Mouse (Mus musculus) forebrain, embryonic 15.5 days (tissue): ENCODE results near the gene Tmtc4. TPM values are rescaled to one million over a fixed set of nuclear protein-coding genes. Genes with fewer than 3 reads are reported as not detected.

Experiments used
- ATAC-seq: fragments of 200-750 bp; cut with Nextera tagmentation; replicated peaks from 2 replicates; pipeline ENCODE4 v1.8.0; 2017; ENCODE audit warnings: mild to moderate bottlenecking, moderate TSS enrichment, moderate library complexity
- H3K27ac ChIP-seq: fragments of 300-500 bp; sonication (generic); replicated peaks from 2 replicates; pipeline ENCODE4 v1.5.1; 2015; ENCODE audit warnings: mild to moderate bottlenecking, inconsistent platforms
- H3K27me3 ChIP-seq: fragments of 300-500 bp; sonication (generic); 2 replicates; pipeline ENCODE4 v1.6.1; 2015; ENCODE audit warnings: inconsistent platforms
- H3K36me3 ChIP-seq: fragments of 300-500 bp; sonication (generic); 2 replicates; pipeline ENCODE4 v1.6.1; 2015; ENCODE audit warnings: mild to moderate bottlenecking, inconsistent platforms
- H3K4me1 ChIP-seq: fragments of 300-500 bp; sonication (generic); 2 replicates; pipeline ENCODE4 v1.6.1; 2015; ENCODE audit warnings: inconsistent platforms
- H3K4me2 ChIP-seq: fragments of 300-500 bp; sonication (generic); replicated peaks from 2 replicates; pipeline ENCODE4 v1.6.1; 2015; ENCODE audit warnings: mild to moderate bottlenecking, inconsistent platforms
- H3K4me3 ChIP-seq: fragments of 300-500 bp; sonication (generic); 2 replicates; pipeline ENCODE4 v1.5.1; 2015; ENCODE audit warnings: mild to moderate bottlenecking, inconsistent platforms
- H3K9ac ChIP-seq: fragments of 300-500 bp; sonication (generic); replicated peaks from 2 replicates; pipeline ENCODE4 v1.6.1; 2015; ENCODE audit warnings: mild to moderate bottlenecking, inconsistent platforms
- H3K9me3 ChIP-seq: fragments of 300-500 bp; sonication (generic); 2 replicates; pipeline ENCODE4 v1.6.1; 2016; ENCODE audit warnings: inconsistent platforms
- WGBS: fragments of 180-500 bp; shearing (Covaris S2); methylation state at CpG from one replicate; pipeline ENCODE4 v1.1.7; 2015; ENCODE audit warnings: mixed read lengths; 5-methylcytosine and 5-hydroxymethylcytosine counted together
- polyA plus RNA-seq: library from polyadenylated mRNA; unstranded; fragments of >200 nt; fragmentation: Nextera tagmentation; extraction: Ambion mirVana; gene quantifications from 2 replicates; pipeline ENCODE4 v1.2.1, GENCODE M21; 2015

The Tmtc4 gene
- 36.6 and 39.1 TPM in 2 replicates for polyA plus RNA-seq

DNA sequence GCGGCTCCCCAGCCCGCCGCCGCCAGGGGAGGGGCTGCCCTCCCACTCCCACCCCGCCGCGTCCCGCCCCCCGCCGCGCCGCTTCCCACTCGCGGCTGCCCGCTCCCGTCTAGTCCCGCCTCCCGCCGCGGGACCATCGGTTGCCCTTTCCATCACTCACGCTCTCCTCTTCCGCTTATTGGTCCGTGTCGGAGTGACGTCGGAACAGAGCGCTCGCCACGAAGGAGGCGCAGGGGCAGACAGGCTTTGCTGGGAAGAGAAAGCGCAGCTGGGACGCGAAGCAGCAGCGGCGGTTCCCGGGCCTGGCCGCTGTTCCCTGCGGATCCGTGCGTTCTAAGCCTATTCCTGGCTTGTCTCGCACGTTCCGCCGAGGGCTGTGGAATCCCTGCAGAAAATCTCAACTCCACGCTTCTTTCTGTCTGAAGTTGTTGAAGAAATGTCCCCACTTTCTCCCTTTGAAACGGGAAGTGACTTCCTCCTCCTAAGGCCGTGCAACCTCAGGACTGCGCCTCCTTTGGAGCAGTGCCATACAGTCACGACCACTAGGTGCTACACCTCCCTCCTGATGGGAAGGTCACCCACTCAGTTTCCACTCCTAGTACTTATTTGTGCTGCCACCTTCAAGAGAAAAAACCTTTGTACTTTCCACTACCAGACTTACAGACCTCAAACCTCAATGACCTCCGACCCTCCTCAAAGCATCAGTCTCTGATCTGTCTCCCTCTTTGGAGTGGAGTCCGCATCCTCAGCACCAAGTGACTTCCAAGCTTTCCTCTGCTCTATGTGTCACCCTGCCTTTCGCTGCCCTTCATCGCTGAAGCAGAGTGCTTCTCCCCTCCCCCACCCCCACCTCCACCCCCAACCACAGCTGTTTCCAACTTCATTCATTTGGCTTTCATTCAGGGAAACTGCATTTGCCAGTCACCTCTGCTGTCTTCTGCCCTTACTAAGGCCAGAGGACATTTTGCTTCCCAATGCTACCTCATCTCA is at the start of gene Tmtc4:
Gene Tmtc4 (minus strand): TSS at position 810 of the 990 bp plus-strand sequence.
- Histone ChIP-seq H3K36me3 (no peaks in the 10 kb centered on the region), H3K27me3 (0 out of 2 replicates have a peak, but pooled peaks cover 3% of the 10 kb centered on the region), H3K9me3 (no peaks in the 10 kb centered on the region), H3K4me3 (peak within 1 kb of the TSS; percentile 77), H3K9ac (peak within 1 kb of the TSS; percentile 77), H3K4me2 (peak within 1 kb of the TSS; percentile 84), H3K27ac (peak within 1 kb of the TSS; percentile 91), H3K4me1 (peaks cover 23% of the 10 kb centered on the region)
- ATAC-seq: peak; percentile 99
- WGBS: under 1% methylated on average over 47 of the region's 54 CpGs

DNA sequence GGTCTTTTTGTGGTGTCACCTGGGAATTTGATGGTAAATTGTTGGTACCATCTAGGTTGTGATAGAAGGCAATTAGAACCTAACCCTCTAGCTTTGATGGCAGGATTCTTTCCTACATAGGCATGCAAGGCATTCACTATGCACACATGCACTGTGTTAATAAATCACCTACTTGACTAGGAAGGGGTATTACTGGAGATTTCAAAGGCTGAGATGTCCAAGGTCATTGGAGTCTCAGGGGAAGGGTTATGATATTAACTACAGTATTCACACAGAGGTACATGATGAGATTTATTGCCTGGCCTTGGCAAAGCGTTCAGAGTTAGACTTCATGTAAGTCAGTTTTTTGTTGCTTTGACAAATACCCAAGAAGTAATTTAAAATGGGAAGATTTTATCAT is 48.6 kb upstream of the Tmtc4 start:
- Histone ChIP-seq H3K9ac (no peak overlapping the region), H3K9me3 (no peaks in the 10 kb centered on the region), H3K27ac (no peak overlapping the region), H3K4me3 (no peak overlapping the region), H3K4me1 (no peaks in the 10 kb centered on the region), H3K27me3 (no peaks in the 10 kb centered on the region), H3K36me3 (no peaks in the 10 kb centered on the region), H3K4me2 (no peak overlapping the region)
- no peak for ATAC-seq
- 84% methylated on average over 1 of the region's 1 CpGs for WGBS

DNA sequence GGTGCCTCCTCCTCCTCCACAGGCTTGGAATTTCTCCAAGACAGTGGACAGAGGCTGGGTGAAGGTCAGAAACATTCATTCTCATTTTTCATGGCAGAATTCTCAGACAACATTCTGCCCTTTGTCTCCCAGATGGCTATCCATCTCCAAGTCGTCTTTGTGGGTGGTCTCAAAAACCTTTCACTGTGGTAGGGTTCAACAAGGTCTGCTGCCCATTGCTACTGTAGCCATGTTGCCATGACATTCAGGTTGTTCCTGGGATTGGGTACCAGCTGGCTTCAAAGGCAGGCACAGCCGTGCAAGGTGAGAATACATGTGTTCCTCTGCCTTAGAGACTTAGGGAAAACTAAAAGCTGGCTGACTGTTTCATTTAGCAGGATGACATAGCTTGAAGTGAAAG is 44.0 kb upstream of the Tmtc4 start:
- no peaks in the 10 kb centered on the region for H3K4me1 ChIP-seq
- H3K27ac ChIP-seq: no peak overlapping the region
- no peak for ATAC-seq

DNA sequence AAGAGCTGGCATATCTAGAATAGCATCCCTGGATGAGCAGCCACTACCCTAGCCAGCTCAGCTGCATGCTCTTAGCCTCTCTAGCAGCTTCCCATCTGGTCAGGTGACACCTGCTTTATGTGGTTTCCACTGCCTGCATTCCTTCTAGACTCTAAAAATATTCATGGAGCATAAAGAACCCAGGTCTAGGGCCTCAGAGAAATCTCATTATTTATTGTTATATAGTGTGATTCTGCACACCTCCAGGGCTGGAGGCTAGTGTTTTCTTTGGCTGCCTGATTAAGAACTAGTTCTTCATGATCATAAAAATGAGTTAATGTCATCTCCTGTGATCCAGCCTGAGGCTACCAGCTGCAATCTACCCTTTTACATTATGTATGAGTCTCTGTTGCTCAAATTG is 39.1 kb upstream of the Tmtc4 start:
- no peaks in the 10 kb centered on the region for H3K27me3 ChIP-seq
- H3K4me1 ChIP-seq: no peaks in the 10 kb centered on the region
- H3K27ac ChIP-seq: no peak overlapping the region
- H3K9me3 ChIP-seq: no peaks in the 10 kb centered on the region
- no peak for ATAC-seq
- H3K4me2 ChIP-seq: no peak overlapping the region
- H3K4me3 ChIP-seq: no peak overlapping the region
- no peak overlapping the region for H3K9ac ChIP-seq
- no peaks in the 10 kb centered on the region for H3K36me3 ChIP-seq

More for the DNA sequence above, 44.0 kb upstream of the Tmtc4 start:
- H3K4me2 ChIP-seq: no peak overlapping the region
- H3K9ac ChIP-seq: no peak overlapping the region
- no peaks in the 10 kb centered on the region for H3K9me3 ChIP-seq
- 78% methylated on average over 2 of the region's 2 CpGs for WGBS
- no peaks in the 10 kb centered on the region for H3K27me3 ChIP-seq
- H3K36me3 ChIP-seq: no peaks in the 10 kb centered on the region
- no peak overlapping the region for H3K4me3 ChIP-seq

DNA sequence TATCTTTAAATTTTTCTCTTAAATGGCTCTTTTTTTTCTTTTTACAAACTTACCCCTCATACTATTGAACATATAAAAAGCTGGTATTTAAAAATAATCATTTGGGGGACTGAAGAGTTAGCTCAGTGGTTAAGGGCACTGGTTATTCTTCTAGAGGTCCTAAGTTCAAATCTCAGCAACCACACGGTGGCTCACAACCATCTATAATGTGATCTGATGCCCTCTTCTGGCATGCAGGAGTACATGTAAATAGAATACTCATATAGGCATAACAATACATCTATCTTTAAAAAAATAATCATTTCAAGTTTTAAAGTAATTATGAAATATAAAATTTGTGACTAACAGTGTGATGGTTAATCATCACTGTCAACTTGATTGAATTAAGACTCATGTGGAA is 32.5 kb upstream of the Tmtc4 start:
- Histone ChIP-seq H3K4me2 (no peak overlapping the region), H3K27ac (no peak overlapping the region), H3K36me3 (no peaks in the 10 kb centered on the region), H3K4me3 (no peak overlapping the region), H3K9ac (no peak overlapping the region), H3K4me1 (no peaks in the 10 kb centered on the region), H3K27me3 (no peaks in the 10 kb centered on the region), H3K9me3 (peaks cover 3% of the 10 kb centered on the region; the same call in 1 of the 2 replicates)
- 90% methylated on average over 1 of the region's 1 CpGs for WGBS
- ATAC-seq: no peak

DNA sequence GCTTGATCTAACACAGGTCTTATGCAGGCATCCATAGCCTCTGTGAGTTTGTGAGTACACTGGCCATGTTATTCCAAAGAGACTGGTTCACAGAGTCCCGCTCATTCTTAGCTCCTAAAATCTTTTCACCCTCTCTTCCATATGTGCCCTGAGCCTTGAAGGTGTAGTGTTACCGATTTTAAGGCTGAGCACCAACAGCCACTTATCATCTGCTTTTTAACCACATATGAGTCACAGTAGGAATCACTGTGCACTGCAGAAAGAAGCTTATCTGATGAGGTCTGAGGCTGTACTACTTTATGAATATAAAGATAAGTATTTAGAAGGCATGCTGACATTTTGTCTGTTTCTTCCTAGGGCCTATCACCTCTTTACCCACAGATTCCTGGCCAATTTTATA is 31.9 kb upstream of the Tmtc4 start:
- ATAC-seq: no peak
- Histone ChIP-seq H3K9me3 (peaks cover 3% of the 10 kb centered on the region; the same call in 1 of the 2 replicates), H3K4me2 (no peak overlapping the region), H3K36me3 (no peaks in the 10 kb centered on the region), H3K27ac (no peak overlapping the region), H3K4me1 (no peaks in the 10 kb centered on the region), H3K27me3 (no peaks in the 10 kb centered on the region), H3K9ac (no peak overlapping the region), H3K4me3 (no peak overlapping the region)
- WGBS: 90% methylated on average over 2 of the region's 2 CpGs

DNA sequence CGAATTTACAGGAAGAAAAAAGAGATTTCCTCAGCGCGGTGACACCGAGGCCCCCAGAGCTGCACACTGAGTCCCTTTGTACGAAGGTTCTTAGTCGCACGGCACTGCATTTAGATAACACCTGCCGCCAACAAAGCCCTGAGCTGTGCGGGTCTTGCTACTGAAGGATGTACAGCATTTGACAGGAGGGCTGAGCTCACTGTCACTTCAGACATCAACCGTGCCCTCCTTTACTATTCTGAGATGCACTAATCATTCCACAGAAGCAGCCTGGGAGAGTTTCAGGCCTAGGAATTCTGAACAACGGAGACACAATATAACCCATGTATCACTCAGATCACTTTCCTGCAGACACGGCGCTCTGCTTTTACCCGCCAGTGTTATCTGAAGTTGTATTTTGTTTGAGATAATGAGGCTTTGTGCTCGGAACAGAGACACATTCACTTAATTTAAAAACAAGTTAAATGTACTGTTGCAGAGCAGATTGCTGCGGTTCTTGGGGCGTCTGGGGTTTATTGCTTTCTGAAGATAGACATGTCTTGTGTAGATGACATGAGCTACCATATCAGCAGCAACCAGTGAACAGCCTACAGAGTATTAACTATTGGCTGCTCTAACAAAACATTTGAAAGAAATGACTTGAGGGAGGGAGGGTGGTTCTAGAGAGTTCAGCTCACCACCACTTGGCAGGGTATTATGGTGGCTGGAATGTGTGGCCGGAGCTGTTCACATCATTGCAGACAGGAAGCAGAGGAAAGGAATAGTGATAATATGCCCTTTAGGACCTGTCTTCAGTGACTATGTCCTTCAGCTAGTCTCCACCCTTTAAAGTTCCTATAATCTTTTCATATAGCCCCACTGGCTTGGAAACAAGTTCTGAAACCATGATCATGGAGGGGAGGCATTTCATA is 25.5 kb upstream of the Tmtc4 start:
- peak; percentile 86 for ATAC-seq
- Histone ChIP-seq H3K27ac (peak overlapping the region; percentile 62), H3K4me2 (no peak overlapping the region), H3K9ac (no peak overlapping the region; the same call in 1 of the 2 replicates), H3K4me1 (peaks cover 11% of the 10 kb centered on the region), H3K27me3 (no peaks in the 10 kb centered on the region), H3K9me3 (no peaks in the 10 kb centered on the region), H3K36me3 (no peaks in the 10 kb centered on the region), H3K4me3 (no peak overlapping the region)
- 40% methylated on average over 18 of the region's 18 CpGs for WGBS

DNA sequence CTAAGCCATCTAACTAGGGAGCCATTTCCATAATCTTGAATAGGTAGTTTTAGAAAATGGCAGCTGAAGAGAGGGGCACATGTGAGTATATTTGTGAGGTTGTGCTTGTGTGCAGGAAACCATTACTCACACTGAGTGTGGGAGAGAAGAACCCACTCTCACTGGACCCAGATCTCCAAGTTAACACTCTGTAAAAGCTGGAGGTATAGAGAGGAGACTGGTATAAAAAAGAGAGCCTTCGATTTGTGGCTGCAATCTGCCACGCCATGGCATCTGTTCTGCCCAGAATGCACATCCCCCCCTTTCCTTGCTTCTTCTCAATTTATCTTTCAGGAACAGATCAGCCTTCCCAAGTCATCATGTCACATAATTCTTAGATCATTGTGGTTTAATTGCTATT is 24.8 kb upstream of the Tmtc4 start:
- WGBS: 48% methylated on average over 2 of the region's 2 CpGs
- Histone ChIP-seq H3K27ac (peak overlapping the region; percentile 62), H3K36me3 (no peaks in the 10 kb centered on the region), H3K9me3 (no peaks in the 10 kb centered on the region), H3K27me3 (no peaks in the 10 kb centered on the region), H3K4me1 (peaks cover 11% of the 10 kb centered on the region), H3K4me3 (no peak overlapping the region), H3K9ac (no peak overlapping the region), H3K4me2 (no peak overlapping the region)
- ATAC-seq: peak; percentile 57

DNA sequence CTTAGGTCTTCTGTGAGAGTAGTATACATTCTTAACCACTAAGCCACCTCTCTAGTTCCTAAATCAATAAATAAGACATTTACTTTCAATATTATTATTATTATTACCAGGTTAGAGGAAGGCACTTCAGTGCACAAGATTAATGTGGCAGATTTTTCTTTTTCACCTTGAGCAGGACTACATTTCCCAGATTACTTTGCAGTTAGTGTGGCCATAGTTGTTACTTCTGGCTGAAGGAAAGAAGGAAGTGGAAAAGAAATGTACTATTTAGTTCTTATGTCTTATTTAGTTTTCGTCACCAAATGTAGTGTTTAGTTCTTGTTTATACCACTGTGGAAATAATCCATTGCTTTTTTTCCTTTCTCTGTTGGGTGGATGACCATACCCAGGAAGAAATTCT is 19.9 kb upstream of the Tmtc4 start:
- H3K4me2 ChIP-seq: no peak overlapping the region
- ATAC-seq: no peak
- no peak overlapping the region for H3K4me3 ChIP-seq
- H3K9ac ChIP-seq: no peak overlapping the region
- H3K27me3 ChIP-seq: no peaks in the 10 kb centered on the region
- no peaks in the 10 kb centered on the region for H3K9me3 ChIP-seq
- H3K4me1 ChIP-seq: peaks cover 5% of the 10 kb centered on the region
- 92% methylated on average over 1 of the region's 1 CpGs for WGBS
- no peaks in the 10 kb centered on the region for H3K36me3 ChIP-seq
- H3K27ac ChIP-seq: no peak overlapping the region

DNA sequence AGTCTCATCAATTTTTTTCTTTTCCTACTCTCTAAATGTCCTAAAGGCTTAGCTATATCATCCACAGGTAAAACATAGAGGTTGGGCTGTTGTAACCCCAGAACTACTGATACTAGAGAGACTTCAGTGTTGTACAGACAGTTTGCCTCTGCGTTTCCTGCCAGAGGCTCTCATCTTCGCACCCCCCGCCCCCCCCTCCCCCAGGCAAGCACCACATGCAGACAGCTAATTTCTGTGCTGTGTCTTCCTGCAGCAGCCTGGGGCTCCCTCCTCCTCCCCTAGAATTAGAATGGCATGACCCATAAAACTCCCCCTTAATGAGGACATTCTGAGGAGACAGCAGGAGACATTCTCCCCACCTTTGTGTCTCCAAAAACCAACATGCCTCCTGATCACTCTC is 17.6 kb upstream of the Tmtc4 start:
- Histone ChIP-seq H3K27me3 (no peaks in the 10 kb centered on the region), H3K4me1 (no peaks in the 10 kb centered on the region), H3K9me3 (no peaks in the 10 kb centered on the region), H3K4me2 (no peak overlapping the region), H3K4me3 (no peak overlapping the region), H3K27ac (no peak overlapping the region), H3K36me3 (no peaks in the 10 kb centered on the region), H3K9ac (no peak overlapping the region)
- 69% methylated on average over 3 of the region's 3 CpGs for WGBS
- no peak for ATAC-seq

DNA sequence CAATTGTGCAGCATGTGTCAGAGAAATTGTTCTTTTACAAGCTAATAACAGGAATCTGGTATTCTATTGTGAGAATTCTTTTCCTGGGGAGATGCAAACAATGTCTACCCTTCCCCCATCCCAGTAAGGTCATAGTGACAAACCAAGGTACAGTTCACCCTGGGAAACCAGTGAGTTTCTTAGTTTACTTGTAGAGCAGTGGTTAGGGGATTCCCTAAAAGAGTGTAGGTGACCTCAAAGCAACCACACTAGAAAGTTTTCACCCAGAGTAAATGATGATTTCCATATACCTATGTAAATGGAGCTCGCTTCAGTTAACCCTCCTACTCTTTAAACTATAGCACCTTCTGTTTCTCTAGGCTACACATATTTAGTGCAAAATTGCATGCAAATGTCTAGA is 13.6 kb upstream of the Tmtc4 start:
- no peak overlapping the region for H3K9ac ChIP-seq
- no peak overlapping the region for H3K4me2 ChIP-seq
- no peaks in the 10 kb centered on the region for H3K9me3 ChIP-seq
- no peak overlapping the region for H3K4me3 ChIP-seq
- 76% methylated on average over 1 of the region's 1 CpGs for WGBS
- no peaks in the 10 kb centered on the region for H3K36me3 ChIP-seq
- ATAC-seq: no peak
- H3K27ac ChIP-seq: no peak overlapping the region
- no peaks in the 10 kb centered on the region for H3K4me1 ChIP-seq
- no peaks in the 10 kb centered on the region for H3K27me3 ChIP-seq

DNA sequence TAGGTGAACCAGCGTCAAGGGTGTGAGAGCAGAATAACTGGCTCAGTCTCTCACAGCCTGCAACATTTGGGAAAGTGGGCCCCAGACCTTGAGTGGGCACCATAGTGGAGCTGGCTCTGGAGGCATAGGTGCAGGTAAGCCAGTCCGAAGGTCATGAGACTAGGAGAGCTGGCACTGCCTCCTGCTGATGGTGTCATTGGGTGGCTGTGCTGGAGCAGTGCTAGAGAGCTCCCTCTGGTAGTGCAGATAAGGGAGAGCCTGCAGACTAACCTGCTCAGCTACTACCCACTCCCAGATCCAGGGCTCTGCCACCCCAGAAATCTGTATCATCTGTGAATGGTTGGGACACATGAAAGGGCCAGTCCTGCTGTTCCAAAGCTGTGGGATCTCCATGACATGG is 10.1 kb upstream of the Tmtc4 start:
- WGBS: 100% methylated on average over 2 of the region's 2 CpGs
- Histone ChIP-seq H3K4me3 (no peak overlapping the region), H3K27ac (no peak overlapping the region), H3K4me1 (no peaks in the 10 kb centered on the region), H3K9ac (no peak overlapping the region), H3K27me3 (no peaks in the 10 kb centered on the region), H3K9me3 (no peaks in the 10 kb centered on the region), H3K4me2 (no peak overlapping the region), H3K36me3 (no peaks in the 10 kb centered on the region)
- no peak for ATAC-seq
